Mouse (Mus musculus) spleen, adult 12 weeks (tissue): ENCODE measurements around the gene Mon2.

Source experiments
- DNase-seq: peaks from one replicate; pipeline ENCODE4 v3.0.0; 2022; ENCODE audit warnings: low spot score

Mon2 gene

GRCm38 (mm10) chr10:123076245-123077023 is at the start of gene Mon2:
TSS of gene Mon2 (minus strand) at chr10:123076505.
- DNase-seq = peak; percentile 94

GRCm38 (mm10) chr10:123120666-123121392 is 44.5 kb upstream of the Mon2 start:
- no peak for DNase-seq

GRCm38 (mm10) chr10:123116861-123117260 is 40.6 kb upstream of the Mon2 start:
- DNase-seq = no peak

GRCm38 (mm10) chr10:123113466-123113865 is 37.2 kb upstream of the Mon2 start:
- DNase-seq = no peak

DNA sequence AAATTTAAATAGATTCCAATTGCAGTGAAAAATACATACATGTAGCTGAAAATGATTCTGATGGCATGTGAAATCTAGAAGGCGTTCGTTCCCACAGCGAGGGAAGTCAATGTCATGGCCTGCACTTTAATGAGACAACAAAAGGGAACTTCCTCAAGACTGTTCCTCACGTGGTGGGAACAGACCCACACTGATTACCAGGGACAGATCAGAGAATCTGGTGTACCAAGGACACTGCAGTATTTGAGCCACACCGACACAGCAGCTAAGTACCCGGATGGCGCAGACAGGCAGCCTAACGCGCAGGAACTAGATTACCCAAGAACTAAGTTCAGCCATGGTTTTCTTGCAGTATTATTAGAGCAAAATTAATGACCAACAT is 36.5 kb upstream of the Mon2 start:
- DNase-seq = no peak

- no peak for DNase-seq
Measured at GRCm38 (mm10) chr10:123112056-123112786, 35.9 kb upstream of the Mon2 start.

GRCm38 (mm10) chr10:123110548-123110947 is 34.2 kb upstream of the Mon2 start:
- DNase-seq = no peak

DNA sequence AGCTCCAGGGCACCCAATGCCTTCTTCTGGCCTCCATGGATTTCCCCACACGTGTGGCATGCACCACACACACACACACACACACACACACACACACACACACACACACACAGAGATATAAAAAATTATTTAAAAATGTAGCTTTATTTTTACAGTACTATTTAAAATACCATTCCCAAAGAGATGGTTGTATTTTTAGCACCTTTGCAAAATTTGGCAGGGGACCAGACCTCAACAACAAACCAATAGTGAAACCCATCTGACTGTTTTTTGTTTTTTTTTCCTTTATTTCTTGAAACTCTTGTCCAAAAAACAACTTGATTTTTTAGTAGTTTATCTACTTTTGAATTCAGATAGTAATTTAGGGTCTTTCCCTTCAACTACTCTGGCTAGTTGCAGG is 32.2 kb upstream of the Mon2 start:
- no peak for DNase-seq

GRCm38 (mm10) chr10:123108121-123108520 is 31.8 kb upstream of the Mon2 start:
- DNase-seq = no peak

GRCm38 (mm10) chr10:123101303-123101702 is 25.0 kb upstream of the Mon2 start:
- DNase-seq = no peak

- no peak for DNase-seq
Measured at GRCm38 (mm10) chr10:123100584-123100983, 24.3 kb upstream of the Mon2 start.

GRCm38 (mm10) chr10:123094504-123094903 is 18.2 kb upstream of the Mon2 start:
- DNase-seq = no peak

DNA sequence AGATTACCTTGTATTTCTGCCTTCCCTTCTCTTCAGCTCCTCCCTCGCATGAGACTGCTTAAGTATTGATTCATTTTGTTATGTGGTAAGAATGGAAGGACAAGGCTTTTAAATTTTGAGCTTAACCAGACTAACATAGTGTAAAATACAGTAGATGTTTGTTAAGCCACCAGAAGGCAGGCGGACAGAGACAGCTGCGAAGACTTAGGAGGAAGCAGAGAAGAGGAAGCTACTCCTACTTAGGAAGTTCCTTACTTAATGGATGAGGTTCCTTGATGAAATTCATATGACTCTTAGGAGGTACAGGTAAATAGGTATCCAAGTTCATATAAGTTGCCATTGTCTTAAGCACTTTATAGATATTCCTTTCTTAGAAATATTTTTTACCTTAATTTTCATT is 16.3 kb upstream of the Mon2 start:
- no peak for DNase-seq

DNA sequence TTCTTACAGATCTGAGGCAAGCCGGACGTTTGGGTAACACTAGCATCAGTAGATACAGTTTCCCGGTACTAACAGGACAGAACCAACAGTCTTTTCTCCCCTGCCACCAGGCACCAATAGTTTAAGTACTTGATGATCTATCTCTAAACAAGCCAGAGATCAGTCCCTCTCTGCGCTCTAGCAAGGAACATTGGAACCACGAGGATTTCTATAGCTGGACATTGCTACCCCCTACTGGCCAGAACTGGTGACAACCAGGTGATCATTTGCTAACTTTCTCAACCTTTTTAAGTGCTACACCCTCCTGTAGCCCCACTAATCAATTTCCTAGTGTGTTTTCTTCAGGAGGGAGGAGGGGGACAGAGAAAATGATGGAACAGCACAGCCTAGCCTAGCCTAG is 15.4 kb upstream of the Mon2 start:
- DNase-seq = peak; percentile 33

DNA sequence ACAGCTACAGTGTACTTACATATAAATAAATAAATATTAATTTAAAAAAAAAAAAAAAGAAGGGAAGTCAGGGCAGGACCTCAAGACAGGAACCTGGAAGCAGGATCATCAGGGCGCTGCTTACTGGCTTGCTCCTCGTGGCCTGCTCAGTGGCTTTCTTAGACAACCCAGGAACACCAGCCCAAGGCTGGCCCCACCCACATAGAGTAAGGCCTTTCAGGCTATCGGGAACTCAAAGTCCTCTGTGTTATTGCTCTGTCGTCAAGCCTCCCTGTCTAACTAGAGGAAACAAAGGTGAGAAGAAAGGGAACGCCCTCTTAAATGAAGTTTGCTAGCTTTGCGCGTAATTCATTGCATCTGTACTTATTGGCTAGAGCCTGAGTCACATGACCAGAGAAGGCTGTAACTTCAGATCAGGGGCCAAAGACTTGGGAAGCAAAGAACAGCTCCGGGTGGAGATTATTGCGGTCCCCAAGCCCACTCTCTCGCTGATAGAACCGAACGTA is 13.2 kb upstream of the Mon2 start:
- DNase-seq = no peak

- no peak for DNase-seq
Measured at GRCm38 (mm10) chr10:123086847-123087246, 10.5 kb upstream of the Mon2 start.

- DNase-seq = no peak
Measured at GRCm38 (mm10) chr10:123084900-123085641, 8.8 kb upstream of the Mon2 start.

- DNase-seq = no peak
Measured at GRCm38 (mm10) chr10:123084307-123084706, 8.0 kb upstream of the Mon2 start.

DNA sequence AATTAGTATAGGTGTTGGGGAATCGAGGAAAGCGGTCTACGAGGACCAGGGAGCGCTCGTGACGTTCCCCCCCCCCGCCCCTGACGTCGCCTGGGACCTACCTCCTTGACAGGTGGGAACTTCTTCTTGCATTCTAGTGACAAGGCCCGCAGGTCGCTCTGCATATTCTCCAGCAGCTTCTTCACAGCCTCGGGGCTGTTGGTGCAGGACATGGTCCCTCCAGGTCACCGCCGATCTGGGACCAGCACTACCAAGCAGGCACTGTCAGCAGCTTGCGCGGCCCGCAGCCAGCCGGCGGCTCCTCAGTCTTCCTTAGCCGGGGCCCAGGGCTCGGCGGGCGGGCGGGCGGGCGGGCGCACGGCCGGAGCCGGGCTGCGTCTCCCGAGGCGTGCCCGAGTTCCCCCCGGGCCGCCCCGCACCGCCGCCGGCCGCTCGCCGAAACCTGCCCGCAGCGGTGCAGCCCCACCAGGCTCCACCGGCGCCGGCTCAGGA is 508 bp downstream of the Mon2 start:
- DNase-seq = no peak

- no peak for DNase-seq
Measured at GRCm38 (mm10) chr10:123071997-123072396, 4.3 kb downstream of the Mon2 start.

DNA sequence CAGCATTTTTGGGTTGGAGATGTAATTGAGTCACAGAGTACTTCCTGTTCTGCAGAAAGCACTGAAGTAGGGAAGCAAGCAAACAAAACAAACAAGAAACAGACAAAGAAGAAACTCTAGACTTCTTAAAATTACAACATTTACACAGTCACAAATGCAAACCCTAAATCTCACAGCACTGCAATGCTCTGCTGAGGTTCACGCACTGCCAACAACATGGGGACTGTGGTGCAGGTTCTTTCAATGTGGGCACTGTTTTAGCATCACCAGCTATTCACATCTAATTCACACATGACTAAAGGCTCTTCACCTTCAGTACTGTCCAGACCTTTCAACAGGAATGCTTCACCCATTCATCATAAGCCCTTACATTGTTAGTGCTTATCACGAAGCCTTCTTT is 13.3 kb downstream of the Mon2 start:
- DNase-seq = no peak

- DNase-seq = no peak
Measured at GRCm38 (mm10) chr10:123060831-123061230, 15.5 kb downstream of the Mon2 start.
